Mouse (Mus musculus) limb, embryonic 12.5 days (tissue): ENCODE measurements around the gene Arap1. TPM values are rescaled to one million over a fixed set of nuclear protein-coding genes. Genes with fewer than 3 reads are reported as not detected.

Experiments
- ATAC-seq: fragments of 200-750 bp; cut with Nextera tagmentation; 2 replicates; pipeline ENCODE4 v1.8.0; 2017; ENCODE audit warnings: low read depth, moderate TSS enrichment; ENCODE audit not compliant: insufficient number of reproducible peaks, insufficient read depth, low FRiP score, low TSS enrichment
- H3K27ac ChIP-seq: fragments of 300-500 bp; sonication (generic); 2 replicates; pipeline ENCODE4 v1.5.1; 2016; ENCODE audit warnings: mild to moderate bottlenecking, moderate library complexity
- H3K27me3 ChIP-seq: fragments of 300-500 bp; sonication (generic); 2 replicates; pipeline ENCODE4 v1.6.1; 2016; ENCODE audit warnings: mild to moderate bottlenecking, moderate library complexity
- H3K36me3 ChIP-seq: fragments of 300-500 bp; sonication (generic); 2 replicates; pipeline ENCODE4 v1.6.1; 2016; ENCODE audit warnings: mild to moderate bottlenecking, moderate library complexity
- H3K4me1 ChIP-seq: fragments of 300-500 bp; sonication (generic); replicated peaks from 2 replicates; pipeline ENCODE4 v1.6.1; 2016
- H3K4me2 ChIP-seq: fragments of 300-500 bp; sonication (generic); 2 replicates; pipeline ENCODE4 v1.6.1; 2016; ENCODE audit warnings: mild to moderate bottlenecking, moderate library complexity
- H3K4me3 ChIP-seq: fragments of 300-500 bp; sonication (generic); replicated peaks from 2 replicates; pipeline ENCODE4 v1.5.1; 2016; ENCODE audit warnings: mild to moderate bottlenecking
- H3K9ac ChIP-seq: fragments of 300-500 bp; sonication (generic); replicated peaks from 2 replicates; pipeline ENCODE4 v1.6.1; 2016; ENCODE audit warnings: mild to moderate bottlenecking, moderate library complexity
- H3K9me3 ChIP-seq: fragments of 300-500 bp; sonication (generic); 2 replicates; pipeline ENCODE4 v1.6.1; 2016; ENCODE audit warnings: mild to moderate bottlenecking, moderate library complexity
- WGBS: fragments of 180-500 bp; shearing (Covaris S2); methylation state at CpG from one replicate; pipeline ENCODE4 v1.1.7; 2016; 5-methylcytosine and 5-hydroxymethylcytosine counted together
- polyA plus RNA-seq: library from polyadenylated mRNA; unstranded; fragments of >200 nt; fragmentation: Nextera tagmentation; extraction: Ambion mirVana; gene quantifications from 2 replicates; pipeline ENCODE4 v1.2.1, GENCODE M21; 2016

The Arap1 gene
- polyA plus RNA-seq, 1 experiment from 2014 or later: 18.0 TPM

- ATAC-seq: no peak
- 81% methylated on average over 5 of the region's 5 CpGs for WGBS
- Histone ChIP-seq H3K36me3 (no peaks in the 10 kb centered on the region), H3K4me2 (no peak overlapping the region), H3K4me1 (peaks cover 20% of the 10 kb centered on the region), H3K27ac (no peak overlapping the region), H3K9me3 (no peaks in the 10 kb centered on the region), H3K9ac (no peak overlapping the region), H3K4me3 (no peak overlapping the region), H3K27me3 (no peaks in the 10 kb centered on the region)
These were observed 16.0 kb downstream of the Arap1 start for GRCm38 (mm10) chr7:101363914-101364313.

DNA sequence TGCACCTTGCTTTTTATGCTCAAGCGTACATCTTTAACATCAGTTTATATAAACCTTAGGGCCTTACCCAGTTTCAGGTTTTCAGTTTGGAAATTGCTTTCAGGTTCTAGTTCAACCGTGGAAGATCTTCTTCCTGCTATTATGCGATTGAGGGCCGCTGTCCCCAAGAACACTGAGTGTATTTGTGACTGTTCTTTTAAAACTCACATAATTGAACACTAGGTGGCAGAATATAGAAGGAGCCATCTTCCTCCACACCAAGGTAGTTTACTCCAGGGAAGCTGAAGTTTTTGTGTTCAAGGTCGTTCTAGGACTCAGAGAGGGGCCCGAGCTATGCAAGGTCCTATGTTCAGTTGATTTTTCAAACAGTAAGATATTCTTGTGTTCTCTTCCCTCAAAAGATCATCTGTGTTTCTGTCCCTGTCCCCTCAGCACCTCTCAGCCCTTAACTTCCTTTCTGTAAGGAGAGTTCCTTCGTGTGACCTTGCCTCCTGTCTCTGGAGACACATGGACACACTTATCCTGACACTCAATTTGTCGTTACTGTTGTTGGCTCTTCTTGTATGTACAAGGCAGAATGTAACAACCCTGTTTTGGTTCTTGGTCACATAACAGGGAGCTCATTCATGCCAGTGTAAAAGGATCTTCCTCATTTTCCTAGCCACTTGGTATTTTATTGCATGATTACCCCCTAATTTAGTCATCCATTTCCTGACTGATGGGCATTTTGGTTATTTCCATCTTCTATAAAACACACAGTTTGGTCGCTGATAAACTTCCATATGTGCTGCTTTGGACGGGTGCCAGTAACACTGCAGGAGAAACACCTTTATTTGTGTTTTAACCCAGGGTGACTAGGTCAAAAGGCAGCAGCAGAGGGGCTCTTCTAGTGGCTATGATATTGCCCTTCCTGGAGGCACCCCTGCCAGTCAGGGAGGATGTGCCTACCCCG is 20.3 kb downstream of the Arap1 start:
- H3K27me3 ChIP-seq: no peaks in the 10 kb centered on the region
- WGBS: 58% methylated on average over 11 of the region's 11 CpGs
- no peaks in the 10 kb centered on the region for H3K9me3 ChIP-seq
- no peak overlapping the region for H3K9ac ChIP-seq
- H3K4me3 ChIP-seq: no peak overlapping the region
- no peak overlapping the region for H3K4me2 ChIP-seq
- no peak for ATAC-seq
- no peaks in the 10 kb centered on the region for H3K36me3 ChIP-seq
- H3K4me1 ChIP-seq: peaks cover 4% of the 10 kb centered on the region; the same call in 1 of the 2 replicates
- H3K27ac ChIP-seq: no peak overlapping the region

GRCm38 (mm10) chr7:101369666-101370065 is 21.8 kb downstream of the Arap1 start:
- 79% methylated on average over 7 of the region's 7 CpGs for WGBS

GRCm38 (mm10) chr7:101373082-101373481 is 25.2 kb downstream of the Arap1 start:
- Histone ChIP-seq H3K9me3 (no peaks in the 10 kb centered on the region), H3K36me3 (no peaks in the 10 kb centered on the region), H3K9ac (no peak overlapping the region), H3K4me1 (peaks cover 19% of the 10 kb centered on the region), H3K27ac (no peak overlapping the region), H3K4me2 (no peak overlapping the region), H3K27me3 (no peaks in the 10 kb centered on the region), H3K4me3 (no peak overlapping the region)
- no peak for ATAC-seq
- 78% methylated on average over 26 of the region's 26 CpGs for WGBS

More at GRCm38 (mm10) chr7:101369666-101370065, 21.8 kb downstream of the Arap1 start:
- H3K9ac ChIP-seq: no peak overlapping the region
- H3K4me3 ChIP-seq: no peak overlapping the region
- H3K27ac ChIP-seq: no peak overlapping the region
- H3K4me1 ChIP-seq: 0 out of 2 replicates have a peak, but pooled peaks cover 4% of the 10 kb centered on the region
- H3K9me3 ChIP-seq: no peaks in the 10 kb centered on the region
- no peaks in the 10 kb centered on the region for H3K36me3 ChIP-seq
- H3K27me3 ChIP-seq: no peaks in the 10 kb centered on the region
- ATAC-seq: no peak
- H3K4me2 ChIP-seq: no peak overlapping the region

- Histone ChIP-seq H3K4me2 (no peak overlapping the region), H3K4me3 (no peak overlapping the region), H3K27ac (no peak overlapping the region), H3K9ac (no peak overlapping the region), H3K36me3 (no peaks in the 10 kb centered on the region), H3K4me1 (peaks cover 24% of the 10 kb centered on the region), H3K9me3 (no peaks in the 10 kb centered on the region), H3K27me3 (no peaks in the 10 kb centered on the region)
- ATAC-seq: no peak
These were observed 26.3 kb downstream of the Arap1 start for GRCm38 (mm10) chr7:101374155-101374554.

GRCm38 (mm10) chr7:101376701-101377340 is 29.0 kb downstream of the Arap1 start:
- Histone ChIP-seq H3K9me3 (no peaks in the 10 kb centered on the region), H3K4me3 (no peak overlapping the region), H3K4me2 (no peak overlapping the region), H3K36me3 (no peaks in the 10 kb centered on the region), H3K4me1 (peaks cover 31% of the 10 kb centered on the region), H3K27me3 (no peaks in the 10 kb centered on the region), H3K27ac (peak overlapping the region; percentile 41; the same call in 1 of the 2 replicates), H3K9ac (no peak overlapping the region)
- WGBS: 48% methylated on average over 10 of the region's 10 CpGs
- ATAC-seq: no peak

GRCm38 (mm10) chr7:101377741-101378262 is 29.9 kb downstream of the Arap1 start:
- ATAC-seq: peak; percentile 41
- Histone ChIP-seq H3K9me3 (no peaks in the 10 kb centered on the region), H3K4me3 (peak overlapping the region; percentile 3; the same call in 1 of the 2 replicates), H3K36me3 (no peaks in the 10 kb centered on the region), H3K4me1 (peaks cover 31% of the 10 kb centered on the region), H3K27me3 (no peaks in the 10 kb centered on the region), H3K4me2 (peak overlapping the region; percentile 43), H3K27ac (peak overlapping the region; percentile 72; the same call in 1 of the 2 replicates), H3K9ac (no peak overlapping the region)
- 23% methylated on average over 7 of the region's 7 CpGs for WGBS

DNA sequence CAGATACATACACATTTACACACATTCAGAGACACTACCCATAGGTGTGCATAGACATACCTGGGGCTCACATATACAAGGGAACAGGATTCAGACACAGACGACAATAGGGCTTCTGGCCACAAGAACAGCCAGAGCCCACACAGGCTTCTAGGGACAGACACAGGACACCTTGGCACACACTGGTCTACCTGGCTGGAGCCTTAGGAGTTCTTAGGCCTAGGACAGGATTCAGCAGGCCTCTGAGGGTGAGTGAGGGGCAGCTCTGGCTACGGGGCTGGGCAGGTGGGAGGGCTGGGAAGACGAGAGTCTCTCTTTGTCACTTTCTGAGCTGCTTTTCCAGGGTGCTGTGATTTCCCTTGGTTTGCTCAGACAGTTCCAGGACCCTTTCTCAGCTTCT is 30.4 kb downstream of the Arap1 start:
- Histone ChIP-seq H3K4me2 (peak overlapping the region; percentile 43), H3K27me3 (no peaks in the 10 kb centered on the region), H3K36me3 (no peaks in the 10 kb centered on the region), H3K9ac (peak overlapping the region; percentile 3; the same call in 1 of the 2 replicates), H3K4me3 (0 out of 2 replicates have a peak overlapping the region, but pooled peaks have one; percentile 3), H3K27ac (peak overlapping the region; percentile 72; the same call in 1 of the 2 replicates), H3K4me1 (peaks cover 31% of the 10 kb centered on the region), H3K9me3 (no peaks in the 10 kb centered on the region)
- WGBS: 61% methylated on average over 3 of the region's 3 CpGs
- no peak for ATAC-seq

- Histone ChIP-seq H3K4me2 (peak overlapping the region; percentile 43), H3K9ac (no peak overlapping the region), H3K9me3 (no peaks in the 10 kb centered on the region), H3K27me3 (no peaks in the 10 kb centered on the region), H3K36me3 (no peaks in the 10 kb centered on the region), H3K27ac (peak overlapping the region; percentile 72), H3K4me3 (no peak overlapping the region), H3K4me1 (peaks cover 31% of the 10 kb centered on the region)
- WGBS: 61% methylated on average over 5 of the region's 5 CpGs
- no peak for ATAC-seq
These were observed 31.1 kb downstream of the Arap1 start for GRCm38 (mm10) chr7:101378796-101379465.

GRCm38 (mm10) chr7:101379732-101380131 is 31.9 kb downstream of the Arap1 start:
- Histone ChIP-seq H3K4me2 (no peak overlapping the region), H3K27me3 (no peaks in the 10 kb centered on the region), H3K9ac (no peak overlapping the region), H3K36me3 (no peaks in the 10 kb centered on the region), H3K4me3 (no peak overlapping the region), H3K4me1 (peaks cover 33% of the 10 kb centered on the region), H3K27ac (peak overlapping the region; percentile 18), H3K9me3 (no peaks in the 10 kb centered on the region)
- 71% methylated on average over 2 of the region's 2 CpGs for WGBS
- ATAC-seq: no peak

DNA sequence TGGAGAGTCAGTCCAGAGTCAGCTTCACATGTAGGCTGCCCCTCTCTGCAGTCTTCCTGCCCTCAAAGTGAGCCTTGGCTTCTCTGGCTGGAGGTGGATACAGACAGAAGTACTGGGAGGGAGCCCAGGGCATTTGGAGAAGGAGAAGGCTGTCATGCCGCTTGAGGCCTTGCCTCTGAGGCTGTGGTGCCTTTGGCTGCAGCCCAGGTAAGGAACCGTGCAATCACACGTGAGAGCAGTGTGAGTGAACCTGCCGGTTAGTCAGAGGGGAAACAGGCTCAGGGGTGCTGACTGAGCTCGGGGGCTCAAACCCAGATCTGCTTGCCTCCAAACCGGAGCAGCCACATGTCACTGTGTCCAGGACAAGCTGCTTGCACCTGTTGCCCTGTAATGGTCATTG is 33.6 kb downstream of the Arap1 start:
- Histone ChIP-seq H3K27ac (no peak overlapping the region), H3K9me3 (no peaks in the 10 kb centered on the region), H3K4me1 (peaks cover 50% of the 10 kb centered on the region), H3K36me3 (no peaks in the 10 kb centered on the region), H3K4me2 (no peak overlapping the region), H3K4me3 (no peak overlapping the region), H3K27me3 (no peaks in the 10 kb centered on the region), H3K9ac (no peak overlapping the region)
- 74% methylated on average over 6 of the region's 6 CpGs for WGBS
- no peak for ATAC-seq
